Mouse (Mus musculus) testis, adult 2 months (tissue): ENCODE measurements around the gene Emcn.

Experiments used
- CTCF ChIP-seq: fragments of 200-500 bp; IDR thresholded peaks from 2 replicates; pipeline ENCODE4 v1.5.1; 2012; ENCODE audit warnings: low read depth, mild to moderate bottlenecking, inconsistent platforms, low read length, moderate library complexity; ENCODE audit not compliant: control insufficient read depth, insufficient read depth, insufficient replicate concordance
- POLR2A ChIP-seq: fragments of 200-500 bp; IDR thresholded peaks from 2 replicates; pipeline ENCODE4 v1.6.1; 2012; ENCODE audit warnings: low read depth, mild to moderate bottlenecking, inconsistent platforms, low read length, moderate library complexity; ENCODE audit not compliant: control insufficient read depth

DNA sequence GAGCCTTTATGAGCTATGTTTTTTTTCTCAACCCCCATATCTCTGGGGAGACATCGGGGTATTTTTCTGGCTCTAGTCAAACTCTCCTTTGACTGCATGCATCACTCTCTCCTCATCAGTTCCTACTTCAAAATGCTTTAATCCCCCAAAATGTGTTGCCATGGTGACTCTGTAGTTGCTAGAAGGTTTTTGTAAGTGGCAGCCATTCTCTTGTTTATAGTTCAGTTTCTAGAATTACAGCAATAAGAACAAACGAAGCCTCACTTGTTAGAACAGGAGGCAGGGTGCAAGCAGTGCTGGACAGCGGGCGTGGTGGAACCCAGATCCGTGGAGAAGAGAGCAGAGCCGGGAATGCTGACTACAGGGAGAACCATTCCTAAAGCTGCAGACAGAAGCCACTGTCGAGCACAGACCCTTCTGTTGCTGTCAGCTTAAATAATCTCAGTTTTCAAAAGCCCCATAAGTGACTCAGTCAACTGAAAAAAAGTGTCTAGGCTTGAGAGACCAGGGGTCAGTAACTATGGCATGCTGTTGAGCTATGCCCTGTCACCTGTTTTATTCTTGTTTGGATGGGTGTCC is 139.0 kb downstream of the Emcn start:
- no peak for TF ChIP-seq CTCF
- TF ChIP-seq POLR2A, result no peak
